Mouse (Mus musculus): Measurements from ENCODE around the gene Gps1.
"Not testable (repeated sequence)": the region's sequence is repeated elsewhere in the genome, so short reads cannot be mapped to it uniquely, and the experiment has no call there.

The Gps1 gene

GRCm38 (mm10) chr11:120784064-120784791, at the start of gene Gps1, which contains the start of gene Rfng:
TSS of gene Gps1 (plus strand) at chr11:120784272.
TSS of gene Rfng (minus strand) at chr11:120784207.
- peak in 1 of 2 experiments; percentile 49 for DNase-seq (ENCODE audit: low read depth in 1 of 2, low spot score in 2 of 2)

GRCm38 (mm10) chr11:120736424-120736823, 47.6 kb upstream of the Gps1 start:
- DNase-seq (ENCODE audit: low read depth in 1 of 2, low spot score in 2 of 2) = no peak

GRCm38 (mm10) chr11:120740981-120741380, 43.1 kb upstream of the Gps1 start:
- no peak for DNase-seq (ENCODE audit: low read depth in 1 of 2, low spot score in 2 of 2)

- DNase-seq (ENCODE audit: low read depth in 1 of 2, low spot score in 2 of 2) = no peak
Observed at GRCm38 (mm10) chr11:120744121-120744701, 39.9 kb upstream of the Gps1 start.

- no peak for DNase-seq (ENCODE audit: low read depth in 1 of 2, low spot score in 2 of 2)
Observed at GRCm38 (mm10) chr11:120747974-120748373, 36.1 kb upstream of the Gps1 start.

GRCm38 (mm10) chr11:120749430-120749829, 34.6 kb upstream of the Gps1 start:
- DNase-seq (ENCODE audit: low read depth in 1 of 2, low spot score in 2 of 2) = peak in 1 of 2 experiments; percentile 46

- DNase-seq (ENCODE audit: low read depth in 1 of 2, low spot score in 2 of 2) = no peak
Observed at GRCm38 (mm10) chr11:120751606-120752005, 32.5 kb upstream of the Gps1 start.

- no peak for DNase-seq (ENCODE audit: low read depth in 1 of 2, low spot score in 2 of 2)
Observed at GRCm38 (mm10) chr11:120760236-120760635, 23.8 kb upstream of the Gps1 start.

GRCm38 (mm10) chr11:120761811-120762671, 22.0 kb upstream of the Gps1 start:
- no peak for DNase-seq (ENCODE audit: low read depth in 1 of 2, low spot score in 2 of 2)

- DNase-seq (ENCODE audit: low read depth in 1 of 2, low spot score in 2 of 2) = not testable (repeated sequence)
Observed at GRCm38 (mm10) chr11:120762672-120763041, 21.4 kb upstream of the Gps1 start, which contains the start of gene Hmga1b. TSS of gene Hmga1b (plus strand) at chr11:120762794.

- DNase-seq (ENCODE audit: low read depth in 1 of 2, low spot score in 2 of 2) = not testable (repeated sequence)
Observed at GRCm38 (mm10) chr11:120763121-120763999, 20.7 kb upstream of the Gps1 start.

- DNase-seq (ENCODE audit: low read depth in 1 of 2, low spot score in 2 of 2) = not testable (repeated sequence)
Observed at GRCm38 (mm10) chr11:120767023-120767422, 17.0 kb upstream of the Gps1 start.

GRCm38 (mm10) chr11:120768206-120768605, 15.9 kb upstream of the Gps1 start:
- DNase-seq (ENCODE audit: low read depth in 1 of 2, low spot score in 2 of 2) = no peak

- DNase-seq (ENCODE audit: low read depth in 1 of 2, low spot score in 2 of 2) = no peak
Observed at GRCm38 (mm10) chr11:120772749-120773148, 11.3 kb upstream of the Gps1 start.

GRCm38 (mm10) chr11:120773463-120774190, 10.4 kb upstream of the Gps1 start:
- DNase-seq (ENCODE audit: low read depth in 1 of 2, low spot score in 2 of 2) = no peak

- DNase-seq (ENCODE audit: low read depth in 1 of 2, low spot score in 2 of 2) = peak; percentile 85 to 94
Observed at GRCm38 (mm10) chr11:120775774-120776469, 8.2 kb upstream of the Gps1 start.

- no peak for DNase-seq (ENCODE audit: low read depth in 1 of 2, low spot score in 2 of 2)
Observed at GRCm38 (mm10) chr11:120777123-120777522, 6.9 kb upstream of the Gps1 start.

- DNase-seq (ENCODE audit: low read depth in 1 of 2, low spot score in 2 of 2) = no peak
Observed at GRCm38 (mm10) chr11:120779876-120780275, 4.2 kb upstream of the Gps1 start.

- not testable (repeated sequence) for DNase-seq (ENCODE audit: low read depth in 1 of 2, low spot score in 2 of 2)
Observed at GRCm38 (mm10) chr11:120781361-120781760, 2.7 kb upstream of the Gps1 start.

Measured in monocyte, adult 2 months (primary cell).